Mouse (Mus musculus) spleen, postnatal 36 days (tissue): ENCODE results near the gene Shroom1.

Experiments
- DNase-seq, 2 experiments: peaks; one replicate each; pipeline ENCODE4 v3.0.0; 2022; ENCODE audit warnings: low spot score in 2 of 2, mixed read lengths in 1 of 2

Shroom1 gene

DNA sequence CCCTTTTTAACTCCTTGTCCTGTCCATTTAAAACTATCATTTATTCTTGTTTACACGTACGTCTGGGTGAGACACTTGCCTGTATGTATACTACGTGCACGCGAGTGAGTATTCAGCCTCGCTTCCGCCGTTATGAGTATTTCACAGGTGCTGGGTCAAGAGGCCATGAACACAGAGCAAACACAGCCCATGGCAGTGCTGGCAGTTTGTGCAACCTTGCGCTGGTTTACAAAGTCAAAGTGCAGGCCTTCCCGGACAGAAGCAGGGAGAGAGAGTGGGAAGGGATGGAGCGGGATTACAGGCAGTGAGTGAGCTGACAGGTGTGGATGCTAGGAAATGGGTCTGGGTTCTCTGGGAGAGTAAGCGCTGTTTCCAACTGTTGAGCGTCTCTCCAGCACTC lies 10.8 kb upstream of the Shroom1 start:
- no peak for DNase-seq

GRCm38 (mm10) chr11:53447996-53448395 lies 9.0 kb upstream of the Shroom1 start:
- no peak for DNase-seq

DNA sequence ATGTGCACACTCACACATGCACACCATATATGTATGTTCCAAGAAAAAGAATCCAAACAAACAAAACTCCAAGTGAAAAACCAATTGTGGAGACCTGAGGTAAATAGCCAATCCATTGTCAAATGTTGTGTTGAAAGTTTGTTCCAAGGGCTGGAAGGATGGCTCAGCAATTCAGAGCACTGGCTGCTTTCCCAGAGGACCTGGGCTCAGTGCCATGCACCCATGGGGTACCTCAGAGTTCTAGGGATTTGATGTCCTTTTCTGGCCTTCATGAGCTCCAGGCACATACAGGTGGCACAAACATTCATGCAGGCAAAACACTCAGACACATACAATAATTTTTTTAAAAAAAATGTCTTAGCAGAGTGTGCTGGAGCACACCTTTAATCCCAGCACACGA lies 8.5 kb upstream of the Shroom1 start:
- DNase-seq, result no peak

DNA sequence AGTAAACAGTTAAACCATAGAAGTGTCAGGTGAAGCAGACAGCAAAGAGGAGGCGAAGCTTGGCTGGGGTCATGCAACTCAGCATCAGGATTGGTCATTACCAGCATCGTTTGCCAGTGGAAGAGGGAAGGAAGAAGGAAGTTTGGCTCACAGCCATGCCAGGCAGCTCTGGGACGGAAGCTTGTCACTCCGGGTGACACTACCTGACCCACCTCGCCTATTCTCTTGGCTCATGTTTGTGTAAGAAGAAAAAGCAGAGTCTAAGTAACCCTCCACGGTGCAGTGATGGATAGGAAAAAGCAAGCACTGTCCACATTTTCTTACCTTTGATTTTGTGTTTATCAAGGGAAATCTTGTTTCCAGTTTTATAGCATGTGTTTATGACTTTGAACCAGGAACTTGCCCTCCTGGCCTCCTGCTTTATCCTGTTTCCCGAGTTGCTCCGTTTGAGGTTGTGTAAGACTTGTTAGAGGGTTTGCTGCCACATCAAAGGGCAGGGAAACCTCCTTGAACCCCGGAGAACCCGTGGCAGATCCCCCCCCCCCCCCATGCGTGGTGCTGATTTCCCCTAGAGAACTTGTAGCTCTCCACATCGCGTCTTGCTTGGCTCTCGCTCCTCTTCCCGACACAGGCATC lies 6.8 kb upstream of the Shroom1 start:
- no peak for DNase-seq

DNA sequence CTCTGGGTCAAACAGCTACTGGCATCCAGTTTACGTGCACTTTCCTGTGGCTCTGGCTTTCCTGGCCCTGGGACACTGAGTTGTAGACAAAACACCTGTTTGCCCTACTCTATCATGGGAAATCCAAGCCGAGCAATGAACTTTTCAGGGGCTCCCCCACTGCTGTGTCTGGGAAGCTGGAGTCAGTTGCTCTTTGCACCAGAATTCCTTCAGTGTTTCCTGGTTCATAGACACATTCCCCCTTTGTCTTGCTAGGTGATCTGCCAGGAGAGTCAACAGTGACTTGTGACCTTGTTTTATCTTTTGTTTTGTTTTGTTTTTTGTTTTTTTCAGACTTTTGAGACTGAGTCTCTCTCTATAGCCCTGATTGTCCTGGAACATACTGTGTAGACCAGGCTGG lies 5.6 kb upstream of the Shroom1 start:
- no peak for DNase-seq

- no peak for DNase-seq
Measured at GRCm38 (mm10) chr11:53452396-53452795, 4.6 kb upstream of the Shroom1 start.

DNA sequence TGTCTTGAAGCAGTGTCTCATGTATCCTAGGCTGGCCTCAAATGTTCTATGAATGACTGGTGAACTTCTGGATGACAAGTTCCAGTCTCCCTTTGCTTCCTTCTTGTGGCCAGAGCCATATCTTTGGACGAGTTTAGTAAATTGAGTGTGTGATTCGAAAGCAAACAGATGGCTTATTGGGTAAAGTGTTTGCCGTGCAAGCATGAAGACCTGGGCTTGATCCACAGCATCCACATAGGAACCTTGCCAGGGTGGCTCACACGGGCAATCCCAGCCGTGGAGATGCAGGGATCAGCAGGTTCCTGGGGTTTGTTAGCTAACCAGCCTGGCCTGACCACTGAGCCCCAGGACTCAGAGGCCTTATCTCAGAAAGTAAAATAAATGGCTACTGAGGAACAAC lies 4.0 kb upstream of the Shroom1 start:
- DNase-seq, result no peak

DNA sequence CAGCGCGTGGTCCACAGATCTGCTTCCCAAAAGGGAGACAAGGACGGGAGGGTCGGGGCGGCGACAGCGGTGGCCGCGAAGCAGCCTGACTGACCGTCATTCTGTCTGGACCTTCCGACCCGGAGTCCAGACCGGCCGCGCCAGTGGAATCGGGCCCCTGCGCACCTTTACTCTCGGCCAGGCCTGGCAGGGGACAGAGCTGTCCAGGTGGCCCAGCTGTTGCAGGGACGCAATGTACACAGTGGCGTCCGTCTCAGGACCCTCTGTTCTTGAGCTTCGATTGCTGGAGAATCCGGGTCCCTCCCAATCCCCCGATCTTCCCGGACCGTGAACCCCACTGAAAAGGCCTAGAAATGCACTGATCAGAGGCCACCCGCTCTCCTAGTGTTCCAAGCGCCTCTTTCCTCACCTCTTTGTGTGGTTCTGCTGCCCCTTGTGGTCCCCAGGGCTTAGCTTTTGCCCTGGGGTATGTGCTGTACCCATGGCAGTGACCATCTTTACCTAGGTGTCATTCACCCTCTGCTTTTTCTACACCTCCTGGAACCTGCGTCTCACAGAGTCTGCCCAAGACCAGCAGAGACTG lies 458 bp downstream of the Shroom1 start:
- no peak for DNase-seq

DNA sequence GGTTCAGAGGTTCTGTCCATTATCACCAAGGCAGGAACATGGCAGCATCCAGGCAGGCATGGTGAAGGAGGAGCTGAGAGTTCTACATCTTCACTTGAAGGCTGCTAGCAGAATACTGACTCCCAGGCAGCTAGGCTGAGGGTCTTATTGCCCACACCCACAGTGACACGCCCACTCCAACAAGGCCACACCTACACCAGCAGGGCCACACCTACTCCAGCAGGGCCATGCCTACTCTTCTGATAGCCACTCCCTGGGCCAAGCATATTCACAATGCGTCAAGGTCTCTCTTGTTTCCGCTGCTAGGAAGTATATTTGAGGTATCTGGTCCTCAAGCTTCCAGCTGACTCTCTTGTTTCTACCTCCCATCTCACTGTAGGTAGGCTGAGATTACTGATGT lies 2.0 kb downstream of the Shroom1 start:
- no peak for DNase-seq

DNA sequence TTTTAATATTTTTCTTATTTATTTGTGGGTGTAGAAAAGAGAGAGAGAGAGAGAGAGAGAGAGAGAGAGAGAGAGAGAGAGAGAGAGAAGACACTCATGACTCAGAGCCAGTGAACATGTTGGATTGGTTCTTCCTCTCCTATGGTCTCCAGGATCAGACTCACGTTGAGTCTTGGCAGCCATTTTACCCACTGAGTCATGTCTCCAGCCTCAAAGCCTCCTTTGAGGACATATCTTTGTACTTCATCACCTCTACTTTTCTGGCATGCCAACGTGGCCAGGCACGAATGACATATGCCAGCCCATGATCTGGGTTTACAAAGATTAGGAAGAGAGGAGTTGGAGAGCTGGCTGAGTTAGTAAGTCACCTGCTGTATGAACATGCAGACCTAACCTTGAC lies 3.2 kb downstream of the Shroom1 start:
- DNase-seq, result no peak

- DNase-seq, result no peak
Measured at GRCm38 (mm10) chr11:53461727-53462126, 4.7 kb downstream of the Shroom1 start.

GRCm38 (mm10) chr11:53463551-53464424 lies 6.8 kb downstream of the Shroom1 start:
- DNase-seq, result no peak

GRCm38 (mm10) chr11:53466231-53466971 lies 9.4 kb downstream of the Shroom1 start:
- DNase-seq, result no peak

- DNase-seq, result no peak
Measured at GRCm38 (mm10) chr11:53469294-53469967, 12.4 kb downstream of the Shroom1 start.

DNA sequence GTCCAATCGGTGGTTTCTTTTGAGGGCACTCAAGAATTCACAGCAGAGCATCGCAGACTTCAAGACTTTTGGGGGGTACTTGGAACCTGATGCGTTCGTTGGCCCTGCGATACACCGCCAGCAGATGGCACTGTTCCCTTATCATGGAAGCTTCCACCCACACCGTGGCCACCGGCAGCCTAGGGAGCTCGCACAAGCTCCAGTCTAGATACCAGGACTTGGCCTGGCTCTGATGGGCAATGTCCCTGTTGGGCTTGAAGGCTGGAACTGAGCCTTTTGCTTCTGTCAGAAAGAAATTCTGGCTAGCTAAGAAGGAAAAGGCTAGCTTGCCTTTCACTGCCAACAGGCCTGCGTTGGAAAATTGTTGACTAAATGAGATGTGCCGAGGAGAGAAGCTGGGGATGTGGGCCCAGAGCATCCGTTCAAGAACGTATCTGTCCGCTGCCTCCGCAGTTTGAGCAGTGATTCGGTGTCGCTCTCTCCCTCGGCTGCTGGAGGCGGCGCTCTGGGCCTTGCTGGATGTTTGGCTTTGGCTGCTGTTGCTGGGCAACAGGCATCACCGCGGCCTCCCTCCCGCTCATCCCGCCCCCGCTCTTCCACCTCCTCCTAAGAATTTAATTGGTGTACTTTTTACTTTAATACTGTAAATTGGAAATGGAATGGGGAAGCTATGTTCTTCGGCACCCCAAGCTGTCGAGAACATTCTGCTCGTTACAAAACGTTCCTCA lies 13.1 kb downstream of the Shroom1 start, which contains the start of gene Gm9837:
Gm9837 (minus strand) TSS at position 512 of the 728 bp plus-strand sequence.
- DNase-seq, result peak; percentile 67 to 77

- no peak for DNase-seq
Measured at GRCm38 (mm10) chr11:53472709-53473108, 15.7 kb downstream of the Shroom1 start.

- DNase-seq, result no peak
Measured at GRCm38 (mm10) chr11:53475620-53476019, 18.6 kb downstream of the Shroom1 start.

DNA sequence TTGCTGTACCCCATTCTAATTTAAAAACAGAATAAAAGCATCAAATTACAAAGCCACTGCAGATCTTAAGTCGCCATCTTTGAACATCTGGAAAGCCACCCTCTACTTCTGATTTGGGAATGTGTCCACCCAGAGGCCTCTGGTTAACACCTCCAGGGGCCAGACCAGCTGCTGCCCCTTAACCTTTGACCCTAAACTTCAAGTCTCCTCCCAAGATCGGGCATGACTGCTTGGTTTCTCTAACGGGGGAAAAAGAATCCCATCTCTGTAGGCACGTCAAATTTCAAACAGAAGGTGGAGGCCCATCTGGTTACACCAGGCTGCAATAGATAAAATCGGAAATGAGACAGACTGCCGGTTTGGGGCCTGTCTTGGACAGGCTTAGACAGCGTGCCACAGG lies 20.8 kb downstream of the Shroom1 start:
- DNase-seq, result no peak

DNA sequence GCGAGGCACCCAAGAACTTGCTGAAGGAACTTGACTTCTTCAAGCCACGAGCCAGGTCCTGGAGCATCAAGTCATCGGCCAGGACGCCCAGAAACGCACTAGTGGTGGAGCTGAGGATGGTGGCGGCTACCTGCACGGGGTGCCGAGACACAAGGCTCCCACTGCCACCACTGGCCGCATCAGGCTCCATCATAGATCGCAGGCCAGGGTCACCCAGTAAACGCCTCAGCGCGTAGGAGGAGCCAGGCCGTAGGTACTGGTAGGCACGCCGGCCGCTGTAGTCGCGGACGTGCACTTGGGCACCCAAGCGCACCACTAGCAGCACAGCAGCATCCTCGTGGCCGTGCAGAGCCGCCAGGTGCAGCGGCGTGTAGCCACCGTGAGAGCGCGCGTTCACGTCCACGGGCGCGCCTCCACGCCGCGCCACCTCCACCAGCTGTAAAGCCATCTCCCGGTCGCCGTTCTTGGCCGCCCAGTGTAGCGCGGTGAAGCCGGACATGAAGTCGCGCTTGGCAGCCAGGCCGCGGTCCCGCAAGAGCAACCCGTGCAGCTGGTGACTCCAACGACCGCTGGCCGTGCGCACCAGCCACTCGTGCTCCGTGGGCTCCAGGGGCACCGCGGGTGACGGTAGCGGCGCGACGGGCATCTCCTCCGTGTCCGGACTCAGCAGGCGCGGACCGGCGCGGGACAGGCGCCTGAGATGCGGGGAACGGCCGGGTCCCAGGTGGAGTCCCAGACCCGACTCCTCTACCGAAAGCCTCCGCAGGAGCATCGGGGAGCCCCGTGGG lies 21.6 kb downstream of the Shroom1 start:
- no peak for DNase-seq

DNA sequence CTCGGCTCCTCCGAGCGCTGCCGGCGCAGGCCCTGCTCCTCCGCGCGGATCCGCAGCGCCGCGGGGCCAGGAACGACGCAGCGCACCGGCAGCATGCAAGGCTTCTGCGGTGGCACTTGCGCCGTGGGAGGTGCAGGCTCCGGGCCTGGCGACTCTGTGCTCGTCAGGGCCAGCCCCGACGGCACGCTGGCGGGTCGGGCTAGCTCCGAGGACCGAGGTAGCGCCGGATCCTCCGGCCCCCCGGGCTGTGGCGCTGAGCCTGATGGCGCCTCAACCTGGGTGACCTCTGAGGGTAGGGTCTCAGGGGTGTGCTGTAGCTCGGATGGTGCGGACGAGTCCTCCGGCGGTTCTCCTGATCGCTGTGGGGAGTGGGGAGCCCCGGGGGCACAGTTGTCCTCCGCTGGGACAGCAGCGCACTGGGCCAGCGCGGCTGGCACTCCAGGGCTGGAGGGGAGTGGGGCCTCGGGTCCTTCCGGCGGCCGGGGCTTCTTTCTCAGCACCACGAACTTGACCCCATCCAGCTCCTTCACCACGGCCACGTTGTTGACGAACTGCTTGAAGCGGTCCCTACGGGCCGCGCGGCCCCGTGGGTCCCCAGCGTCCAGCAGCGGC lies 22.3 kb downstream of the Shroom1 start:
- DNase-seq, result no peak
